Mouse (Mus musculus) bone marrow macrophage, adult 2 months (primary cell): ENCODE results near the gene Ubash3b.

Experiments
- CTCF ChIP-seq: IDR thresholded peaks from 2 replicates; pipeline ENCODE4 v1.5.1; 2012; ENCODE audit warnings: low read depth, mild to moderate bottlenecking, low read length, moderate library complexity
- POLR2A ChIP-seq: IDR thresholded peaks from 2 replicates; pipeline ENCODE4 v1.6.1; 2012; ENCODE audit warnings: mild to moderate bottlenecking, low read depth, low read length, borderline replicate concordance

- no peak for TF ChIP-seq CTCF
- no peak for TF ChIP-seq POLR2A
Observed at GRCm38 (mm10) chr9:41129273-41129672, 32.2 kb downstream of the Ubash3b start.
